Mouse (Mus musculus): ENCODE data around the gene Txn1.

Gene Txn1

DNA sequence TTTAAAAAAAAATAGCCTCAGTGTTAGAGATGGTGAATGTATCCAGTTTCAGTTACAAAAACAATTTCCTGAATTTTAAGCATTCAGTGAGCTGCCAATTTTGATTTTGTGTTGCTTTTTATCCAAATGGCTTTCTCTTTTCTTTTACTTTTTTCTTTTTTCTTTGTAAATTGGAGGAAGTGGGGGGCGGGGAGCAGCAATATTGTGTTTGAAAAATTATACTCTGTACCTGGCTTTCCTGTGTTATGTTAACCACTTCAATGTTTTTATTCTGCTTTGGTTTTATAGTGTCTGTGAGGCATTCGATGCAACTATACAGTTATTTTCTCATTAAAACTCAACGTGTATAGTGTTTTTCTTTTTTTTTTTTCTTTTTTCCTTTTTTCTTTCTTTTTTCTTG lies 59.6 kb downstream of the Txn1 start:
- no peak for DNase-seq (ENCODE audit: low read depth, low spot score)

DNA sequence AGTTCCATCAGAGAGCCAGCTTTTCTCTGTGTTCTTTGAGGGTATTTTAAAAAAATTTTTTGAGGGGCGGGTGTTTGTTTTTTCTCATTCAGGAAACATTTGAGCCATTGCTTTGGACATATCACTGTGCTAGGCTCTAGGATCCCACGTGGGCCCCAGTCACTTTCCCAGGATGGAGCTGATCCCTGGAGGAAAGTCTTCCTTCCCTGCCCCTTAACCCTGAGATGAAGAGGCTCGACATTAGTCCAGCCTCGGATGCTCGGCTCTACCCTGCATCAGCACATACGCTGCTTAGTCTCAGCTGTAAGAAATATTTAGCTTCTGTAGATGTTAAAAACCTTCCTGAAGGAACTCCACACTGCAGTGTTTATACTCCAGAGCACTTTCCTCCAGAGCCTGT lies 60.3 kb downstream of the Txn1 start:
- DNase-seq (ENCODE audit: low read depth, low spot score): no peak

DNA sequence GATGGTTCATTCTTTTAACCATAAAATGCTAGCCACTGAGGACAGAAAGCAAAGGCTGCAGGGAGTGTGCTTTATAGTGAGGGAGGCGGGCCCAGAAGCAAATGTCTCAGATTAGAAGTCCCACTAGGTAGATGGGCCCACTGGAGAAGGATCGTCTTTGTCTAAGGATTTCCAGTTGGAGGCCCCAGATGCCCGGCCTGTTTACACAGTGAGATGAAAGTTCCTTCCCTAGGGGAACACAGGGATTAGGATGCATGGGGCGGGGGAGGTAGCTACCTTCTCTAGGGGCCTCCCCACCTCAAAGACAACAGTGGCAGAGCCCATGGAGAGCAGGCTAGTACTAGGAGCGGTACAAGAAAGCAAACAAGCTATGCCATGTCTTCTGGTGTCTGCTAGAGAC lies 61.1 kb downstream of the Txn1 start:
- DNase-seq (ENCODE audit: low read depth, low spot score): no peak

Measured in skeletal muscle tissue, adult 2 months (tissue).